Mouse (Mus musculus) liver, adult 2 months (tissue): Measurements from ENCODE around the gene Zmiz1. TPM values are rescaled to one million over a fixed set of nuclear protein-coding genes. Genes with fewer than 3 reads are reported as not detected.

Experiments used
- DNase-seq: peaks from one replicate; pipeline ENCODE4 v3.0.0-alpha.2; 2011; ENCODE audit warnings: low read depth, low spot score; ENCODE audit errors: extremely low read depth
- H3K27ac ChIP-seq: fragments of 200-500 bp; replicated peaks from 2 replicates; pipeline ENCODE4 v1.5.1; 2012; ENCODE audit warnings: low read depth, mild to moderate bottlenecking, control low read depth, inconsistent platforms, low read length; ENCODE audit not compliant: insufficient read depth
- H3K27me3 ChIP-seq: fragments of 200-500 bp; 2 replicates; pipeline ENCODE4 v1.6.1; 2012; ENCODE audit warnings: mild to moderate bottlenecking, moderate library complexity, low read length, inconsistent platforms; ENCODE audit not compliant: control insufficient read depth, insufficient read depth
- H3K36me3 ChIP-seq: fragments of 200-500 bp; 2 replicates; pipeline ENCODE4 v1.6.1; 2012; ENCODE audit warnings: low read length, inconsistent platforms; ENCODE audit not compliant: control insufficient read depth, insufficient read depth
- H3K4me1 ChIP-seq: fragments of 200-500 bp; 2 replicates; pipeline ENCODE4 v1.6.1; 2011; ENCODE audit warnings: low read length; ENCODE audit not compliant: control insufficient read depth, insufficient read depth
- H3K4me3 ChIP-seq: fragments of 200-500 bp; 2 replicates; pipeline ENCODE4 v1.5.1; 2011; ENCODE audit warnings: low read depth, mild to moderate bottlenecking, control low read depth, low read length, moderate library complexity; ENCODE audit not compliant: insufficient read depth
- H3K79me2 ChIP-seq: fragments of 200-500 bp; 2 replicates; pipeline ENCODE4 v1.6.1; 2012; ENCODE audit warnings: inconsistent platforms, mild to moderate bottlenecking, low read length, moderate library complexity; ENCODE audit not compliant: control insufficient read depth, insufficient read depth
- H3K9ac ChIP-seq: fragments of 200-500 bp; 2 replicates; pipeline ENCODE4 v1.6.1; 2012; ENCODE audit warnings: low read depth, mild to moderate bottlenecking, control low read depth, inconsistent platforms, low read length
- CTCF ChIP-seq: fragments of 200-500 bp; IDR thresholded peaks from 2 replicates; pipeline ENCODE4 v1.5.1; 2011; ENCODE audit warnings: low read depth, low read length, control low read depth
- POLR2A ChIP-seq: fragments of 200-500 bp; IDR thresholded peaks from 2 replicates; pipeline ENCODE4 v1.6.1; 2011; ENCODE audit warnings: low read length, control low read depth; ENCODE audit not compliant: insufficient read depth; ENCODE audit errors: extremely low read depth
- WGBS: fragments of 180-500 bp; shearing (Covaris S2); methylation state at CpG from one replicate; pipeline ENCODE4 v1.1.7; 2018; 5-methylcytosine and 5-hydroxymethylcytosine counted together
- polyA plus RNA-seq: library from polyadenylated mRNA; depleted of rRNA; stranded (reverse); fragments of >200 nt; gene quantifications from 2 replicates; pipeline ENCODE4 v1.2.3, GENCODE M21; 2012
- total RNA-seq: library from RNA; depleted of rRNA; stranded (reverse); fragments of >200 nt; gene quantifications from 2 replicates; pipeline ENCODE4 v1.2.3, GENCODE M21; 2014

The Zmiz1 gene
- total and polyA plus RNA-seq, 2 experiments: 5.3 to 10.2 TPM

- Histone ChIP-seq H3K4me3 (no peak overlapping the region), H3K27me3 (no peaks in the 10 kb centered on the region), H3K79me2 (peaks cover 12% of the 10 kb centered on the region; the same call in 1 of the 2 replicates), H3K4me1 (peaks cover 57% of the 10 kb centered on the region), H3K36me3 (no peaks in the 10 kb centered on the region), H3K9ac (no peak overlapping the region), H3K27ac (peak overlapping the region; percentile 29; the same call in 1 of the 2 replicates)
- no peak for DNase-seq
- 66% methylated on average over 10 of the region's 10 CpGs for WGBS
- TF ChIP-seq CTCF: 0 out of 2 replicates have a peak, but pooled peaks have one; percentile 22
- TF ChIP-seq POLR2A: no peak
These were observed 80.6 kb downstream of the Zmiz1 start for GRCm38 (mm10) chr14:25539493-25540116.

- no peak overlapping the region for H3K4me3 ChIP-seq
- DNase-seq: peak; percentile 97
- H3K27ac ChIP-seq: peak overlapping the region; percentile 75
- H3K27me3 ChIP-seq: no peaks in the 10 kb centered on the region
- TF ChIP-seq CTCF (no peak), POLR2A (no peak)
- WGBS: 12% methylated on average over 4 of the region's 4 CpGs
- no peaks in the 10 kb centered on the region for H3K36me3 ChIP-seq
- no peak overlapping the region for H3K9ac ChIP-seq
- H3K79me2 ChIP-seq: peaks cover 10% of the 10 kb centered on the region; the same call in 1 of the 2 replicates
- H3K4me1 ChIP-seq: peaks cover 57% of the 10 kb centered on the region
These were observed 81.2 kb downstream of the Zmiz1 start for GRCm38 (mm10) chr14:25540172-25540571.

- WGBS: 65% methylated on average over 5 of the region's 5 CpGs
- no peak for DNase-seq
- Histone ChIP-seq H3K9ac (no peak overlapping the region), H3K79me2 (peaks cover 6% of the 10 kb centered on the region; the same call in 1 of the 2 replicates), H3K27me3 (no peaks in the 10 kb centered on the region), H3K27ac (peak overlapping the region; percentile 75; the same call in 1 of the 2 replicates), H3K4me3 (no peak overlapping the region), H3K4me1 (peaks cover 57% of the 10 kb centered on the region), H3K36me3 (no peaks in the 10 kb centered on the region)
- no peak for TF ChIP-seq POLR2A
- TF ChIP-seq CTCF: no peak
These were observed 82.2 kb downstream of the Zmiz1 start for GRCm38 (mm10) chr14:25541213-25541612.

GRCm38 (mm10) chr14:25543098-25543497, 84.1 kb downstream of the Zmiz1 start:
- TF ChIP-seq POLR2A: no peak
- TF ChIP-seq CTCF: no peak
- Histone ChIP-seq H3K4me1 (peaks cover 52% of the 10 kb centered on the region), H3K4me3 (no peak overlapping the region), H3K27ac (no peak overlapping the region), H3K79me2 (peaks cover 6% of the 10 kb centered on the region; the same call in 1 of the 2 replicates), H3K9ac (no peak overlapping the region), H3K36me3 (no peaks in the 10 kb centered on the region), H3K27me3 (no peaks in the 10 kb centered on the region)
- no peak for DNase-seq
- WGBS: 92% methylated on average over 4 of the region's 4 CpGs

- Histone ChIP-seq H3K27me3 (no peaks in the 10 kb centered on the region), H3K27ac (no peak overlapping the region), H3K9ac (no peak overlapping the region), H3K4me3 (no peak overlapping the region), H3K36me3 (no peaks in the 10 kb centered on the region), H3K79me2 (peaks cover 6% of the 10 kb centered on the region; the same call in 1 of the 2 replicates), H3K4me1 (peaks cover 49% of the 10 kb centered on the region)
- TF ChIP-seq POLR2A (no peak), CTCF (no peak)
- DNase-seq: no peak
- WGBS: 94% methylated on average over 4 of the region's 4 CpGs
These were observed 84.9 kb downstream of the Zmiz1 start for GRCm38 (mm10) chr14:25543927-25544326.

GRCm38 (mm10) chr14:25546852-25547621, 88.1 kb downstream of the Zmiz1 start:
- no peaks in the 10 kb centered on the region for H3K27me3 ChIP-seq
- peaks cover 16% of the 10 kb centered on the region for H3K79me2 ChIP-seq
- no peak overlapping the region for H3K9ac ChIP-seq
- no peaks in the 10 kb centered on the region for H3K36me3 ChIP-seq
- H3K4me1 ChIP-seq: peaks cover 29% of the 10 kb centered on the region
- 0 out of 2 replicates have a peak overlapping the region, but pooled peaks have one; percentile 7 for H3K27ac ChIP-seq
- WGBS: 57% methylated on average over 14 of the region's 14 CpGs
- DNase-seq: peak; percentile 56
- no peak overlapping the region for H3K4me3 ChIP-seq
- TF ChIP-seq CTCF (no peak), POLR2A (no peak)
